Comparison of ENCODE assay signal across 17 mouse cellular contexts in the genomic region with DNA sequence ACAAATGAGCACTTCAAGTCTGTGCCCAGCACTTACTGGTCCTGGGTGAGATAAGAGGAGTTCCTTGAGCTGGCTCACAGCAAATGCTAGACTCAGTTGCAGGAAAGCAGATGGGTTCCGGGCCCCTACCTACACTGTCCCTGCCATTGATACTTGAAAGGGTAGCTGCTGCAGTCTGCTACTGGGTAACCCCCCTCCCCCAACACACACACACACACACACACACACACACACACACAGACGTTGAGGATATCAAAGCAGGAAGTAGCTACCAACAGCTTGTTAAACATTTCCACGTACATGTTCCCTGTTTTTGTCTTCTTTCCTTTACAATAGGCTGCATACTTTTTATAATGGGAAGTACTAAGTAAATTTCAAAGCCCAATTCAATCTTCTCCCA.
DNase-seq lines count a peak whose midpoint lies in the region; ATAC-seq lines count a peak whose summit lies in the region.
"Had no signal": no experiment of that assay in that cellular context is flagged by ENCODE, and none has a peak within 500 bp of the region (broad histone marks: within the 10 kb centered on the region; RNA-seq: fewer than 3 reads in every experiment).

No protein-coding gene starts in this region.

- ATAC-seq in activated CD4-positive, CD25-positive, alpha-beta regulatory T cell, adult 4 months, result peak; percentile 61
- ATAC-seq: forebrain, embryonic 13.5 days had no signal

- DNase-seq in 416B (ENCODE audit: low read depth), result peak; percentile 4
- DNase-seq in CD4-positive helper T cell, adult 2 months (ENCODE audit: low read depth, low spot score), result peak; percentile 34
- peak; percentile 33 for DNase-seq in naive thymus-derived CD4-positive, alpha-beta T cell, adult 2 months (ENCODE audit: low read depth)
- no peak for DNase-seq in embryo, embryonic 11 days
- DNase-seq in retina, embryonic 14.5 days (ENCODE audit: low spot score), result no peak
- DNase-seq in kidney, adult 9 months, result no peak
- DNase-seq: adrenal gland, postnatal 14 days; cerebellum, adult 2 months; cerebellum, postnatal 36 days; gastrocnemius, postnatal 36 days; kidney, adult 2 months; kidney, postnatal 25 days; liver, embryonic 13.5 days; lung, embryonic 14.5 days; midbrain, embryonic 14.5 days had no signal

Comparison
In these comparisons a context has a peak if more than half of its experiments do, and no peak if none do; other contexts are left out.
1. DNase-seq: peak in 416B (single experiment), CD4-positive helper T cell, adult 2 months (single experiment) and naive thymus-derived CD4-positive, alpha-beta T cell, adult 2 months (single experiment); none in embryo, embryonic 11 days (single experiment), retina, embryonic 14.5 days (single experiment) and kidney, adult 9 months (single experiment).